Mouse (Mus musculus): ENCODE measurements at regions not wholly inside any gene's neighbourhood (a gene's known extent, or its start where the extent isn't known, plus 50 kb on each side); places are given as distances from the start of the nearest gene placed in this dataset.

GRCm38 (mm10) chr1:89373806-89374205, 80.8 kb upstream of the Agap1 start:
- no peak for ATAC-seq (ENCODE audit: poor library complexity, severe bottlenecking)

GRCm38 (mm10) chr1:89374271-89374670, 80.3 kb upstream of the Agap1 start:
- ATAC-seq (ENCODE audit: poor library complexity, severe bottlenecking), result no peak

GRCm38 (mm10) chr1:89382021-89382420, 72.6 kb upstream of the Agap1 start:
- no peak for ATAC-seq (ENCODE audit: poor library complexity, severe bottlenecking)

- ATAC-seq (ENCODE audit: poor library complexity, severe bottlenecking), result no peak
These were observed 69.5 kb upstream of the Agap1 start for GRCm38 (mm10) chr1:89385111-89385510.

GRCm38 (mm10) chr1:89392711-89393110, 61.9 kb upstream of the Agap1 start:
- no peak for ATAC-seq (ENCODE audit: poor library complexity, severe bottlenecking)

GRCm38 (mm10) chr1:89394471-89394870, 60.1 kb upstream of the Agap1 start:
- no peak for ATAC-seq (ENCODE audit: poor library complexity, severe bottlenecking)

GRCm38 (mm10) chr1:89400734-89401202, 53.8 kb upstream of the Agap1 start:
- ATAC-seq (ENCODE audit: poor library complexity, severe bottlenecking), result no peak

GRCm38 (mm10) chr1:89402513-89403210, 51.9 kb upstream of the Agap1 start:
- no peak for ATAC-seq (ENCODE audit: poor library complexity, severe bottlenecking)

GRCm38 (mm10) chr1:89403551-89404050, 51.0 kb upstream of the Agap1 start:
- ATAC-seq (ENCODE audit: poor library complexity, severe bottlenecking), result no peak

All from megakaryocyte, adult 5-6 weeks (primary cell).